Mouse (Mus musculus) left cerebral cortex, adult 2 months (tissue): Measurements from ENCODE around the gene Fut4. TPM values are rescaled to one million over a fixed set of nuclear protein-coding genes. Genes with fewer than 3 reads are reported as not detected.

Experiments used
- DNase-seq, 2 experiments: peaks; one replicate each; pipeline ENCODE4 v3.0.0; 2021 to 2022; ENCODE audit warnings: low spot score in 2 of 2, mixed read lengths in 1 of 2; ENCODE audit errors: extremely low spot score in 1 of 2
- H3K27ac ChIP-seq: fragments of 200-600 bp; 2 replicates; pipeline ENCODE4 v1.8.1; 2022
- H3K4me3 ChIP-seq: fragments of 200-600 bp; 2 replicates; pipeline ENCODE4 v1.8.1; 2022
- CTCF ChIP-seq: fragments of 200-600 bp; IDR thresholded peaks from 2 replicates; pipeline ENCODE4 v1.8.1; 2022; ENCODE audit warnings: antibody characterized with exemption, mild to moderate bottlenecking, moderate library complexity
- intact Hi-C: fragments of 180-260 bp; cut with DNase I; formaldehyde crosslinking; loops from one replicate; pipeline ENCODE4 v1.15.1; 2025
- long read RNA-seq, 2 experiments: library from polyadenylated mRNA; stranded (forward); transcript quantifications; one replicate each; pipeline ENCODE4 v2.0.0; 2021; ENCODE audit warnings: borderline mapping rate in 2 of 2
- total RNA-seq, 2 experiments: library from RNA; stranded (reverse); gene quantifications; 2 replicates each; pipeline ENCODE4 v1.2.3; 2021

The Fut4 gene
- total RNA-seq, result under 1 TPM; 0.09 to 0.19 TPM
- long read RNA-seq, experiment 1, full-length matches to known transcripts, result 1 of 1 reads
- long read RNA-seq, experiment 1, partial matches to known transcripts, result 0 of 1 reads
- long read RNA-seq, experiment 1, other reads (novel, unspliced or antisense), result 0 of 1 reads
- long read RNA-seq, experiment 2, result 0 reads

GRCm38 (mm10) chr9:14752001-14752522 is at the start of gene Fut4:
Fut4 (minus strand) TSS chr9:14752393.
- peak in 1 of 2 experiments; percentile 13 for DNase-seq
- no peak for TF ChIP-seq CTCF
- Histone ChIP-seq H3K4me3 (peak within 1 kb of the TSS; percentile 32), H3K27ac (no peak within 1 kb of the TSS)
- intact Hi-C loops, result no loop called here

- no peak overlapping the region for H3K4me3 ChIP-seq
- no peak for DNase-seq
- intact Hi-C loops, result no loop called here
- no peak overlapping the region for H3K27ac ChIP-seq
- TF ChIP-seq CTCF, result no peak
Measured at GRCm38 (mm10) chr9:14787356-14787755, 35.2 kb upstream of the Fut4 start.

GRCm38 (mm10) chr9:14784039-14785002 is 32.1 kb upstream of the Fut4 start, which contains the start of the genes Mre11a and Ankrd49:
Mre11a (plus strand) TSS chr9:14784654.
Ankrd49 (minus strand) TSS chr9:14784856.
- no peak for TF ChIP-seq CTCF
- peak; percentile 89 to 90 for DNase-seq
- peak within 1 kb of the TSS; percentile 72 for H3K4me3 ChIP-seq
- intact Hi-C loops, result loop anchor here (2.0 kb wide), 1 partner anchor 76 kb away; the partner anchor contains the start of gene Gpr83
- peak within 1 kb of the TSS; percentile 87 for H3K27ac ChIP-seq

GRCm38 (mm10) chr9:14778341-14778740 is 26.1 kb upstream of the Fut4 start:
- H3K27ac ChIP-seq, result no peak overlapping the region
- intact Hi-C loops, result no loop called here
- no peak overlapping the region for H3K4me3 ChIP-seq
- no peak for DNase-seq
- TF ChIP-seq CTCF, result no peak

GRCm38 (mm10) chr9:14773813-14774212 is 21.6 kb upstream of the Fut4 start:
- DNase-seq, result no peak
- peak; percentile 51 for TF ChIP-seq CTCF
- Histone ChIP-seq H3K4me3 (no peak overlapping the region), H3K27ac (no peak overlapping the region)
- intact Hi-C loops, result loop anchor here (1.0 to 5.0 kb wide), 3 partner anchors 241 to 439 kb away; no protein-coding TSS in a partner anchor

GRCm38 (mm10) chr9:14772074-14772473 is 19.9 kb upstream of the Fut4 start:
- TF ChIP-seq CTCF, result no peak
- DNase-seq, result no peak
- intact Hi-C loops, result loop anchor here (2.0 to 5.0 kb wide), 2 partner anchors 400 to 441 kb away; no protein-coding TSS in a partner anchor
- no peak overlapping the region for H3K4me3 ChIP-seq
- H3K27ac ChIP-seq, result no peak overlapping the region

GRCm38 (mm10) chr9:14770803-14771471 is 18.7 kb upstream of the Fut4 start, which contains the start of gene 1700012B09Rik:
1700012B09Rik (minus strand) TSS chr9:14771030.
- H3K27ac ChIP-seq, result no peak within 1 kb of the TSS
- intact Hi-C loops, result loop anchor here (5.0 kb wide), 1 partner anchor 401 kb away; no protein-coding TSS in a partner anchor
- H3K4me3 ChIP-seq, result no peak within 1 kb of the TSS
- no peak for TF ChIP-seq CTCF
- DNase-seq, result no peak

- no peak for TF ChIP-seq CTCF
- H3K4me3 ChIP-seq, result no peak overlapping the region
- intact Hi-C loops, result loop anchor here (5.0 kb wide), 1 partner anchor 402 kb away; no protein-coding TSS in a partner anchor
- DNase-seq, result no peak
- no peak overlapping the region for H3K27ac ChIP-seq
Measured at GRCm38 (mm10) chr9:14769811-14770210, 17.6 kb upstream of the Fut4 start.

DNA sequence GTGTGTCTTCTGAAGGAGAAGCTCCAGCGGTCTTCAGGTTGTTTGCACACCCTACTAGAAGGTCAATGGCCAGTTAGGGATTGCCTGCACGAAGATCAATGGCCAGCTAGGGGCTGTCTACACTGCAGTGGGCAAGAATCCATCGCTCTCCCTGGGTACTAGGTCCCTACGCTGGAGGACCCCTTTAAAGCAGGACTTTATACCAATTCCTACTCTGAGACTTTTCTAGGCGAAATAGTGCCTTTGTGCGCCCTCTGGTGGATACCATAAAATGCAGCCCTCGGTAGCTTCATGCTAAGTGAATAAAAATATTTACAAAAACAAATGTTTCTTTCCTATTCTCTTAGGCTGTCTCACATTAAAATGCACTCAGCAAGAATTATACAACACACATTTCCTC is 12.6 kb upstream of the Fut4 start:
- peak; percentile 88 for TF ChIP-seq CTCF
- Histone ChIP-seq H3K4me3 (no peak overlapping the region), H3K27ac (no peak overlapping the region)
- DNase-seq, result peak; percentile 34 to 63
- intact Hi-C loops, result loop anchor here (2.0 kb wide), 2 partner anchors 242 to 252 kb away; no protein-coding TSS in a partner anchor

- DNase-seq, result no peak
- TF ChIP-seq CTCF, result no peak
- Histone ChIP-seq H3K27ac (no peak overlapping the region), H3K4me3 (no peak overlapping the region)
- intact Hi-C loops, result no loop called here
Measured at GRCm38 (mm10) chr9:14759261-14759660, 7.1 kb upstream of the Fut4 start.

DNA sequence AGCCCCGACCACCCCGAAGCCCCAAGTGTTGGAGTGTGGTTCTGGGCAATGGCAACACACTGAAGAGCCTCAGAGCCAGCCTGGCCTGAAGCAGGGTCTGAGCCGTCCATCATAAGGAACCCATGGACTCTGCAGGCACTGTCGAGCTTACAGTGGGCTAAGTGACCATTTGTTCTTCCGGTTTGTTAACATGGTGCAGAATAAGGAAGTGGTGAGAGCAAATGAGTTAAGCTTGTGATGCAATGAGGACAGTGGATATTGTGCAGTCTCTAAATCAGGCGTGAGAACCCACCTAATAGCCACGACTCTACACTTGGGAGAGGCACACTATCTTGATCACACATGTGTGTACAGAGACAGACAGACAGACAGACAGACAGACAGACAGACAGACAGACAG is 6.4 kb upstream of the Fut4 start:
- H3K4me3 ChIP-seq, result no peak overlapping the region
- no peak overlapping the region for H3K27ac ChIP-seq
- DNase-seq, result no peak
- no peak for TF ChIP-seq CTCF
- intact Hi-C loops, result no loop called here
